Mouse (Mus musculus): ENCODE data around the gene Papolb. TPM values are rescaled to one million over a fixed set of nuclear protein-coding genes. Genes with fewer than 3 reads are reported as not detected.

Papolb gene
- polyA plus RNA-seq, 1 experiment from 2014 or later = 0.27 TPM

- H3K4me3 ChIP-seq = no peak overlapping the region
- no peaks in the 10 kb centered on the region for H3K27me3 ChIP-seq (ENCODE audit: insufficient read depth, poor library complexity, severe bottlenecking)
- H3K27ac ChIP-seq = peak overlapping the region; percentile 74
- H3K36me3 ChIP-seq = peaks cover 29% of the 10 kb centered on the region
- WGBS = 35% methylated on average over 17 of the region's 17 CpGs
- no peaks in the 10 kb centered on the region for H3K9me3 ChIP-seq
- peaks cover 13% of the 10 kb centered on the region for H3K4me1 ChIP-seq (replicated peaks)
- peak; percentile 82 for DNase-seq (ENCODE audit: low spot score)
Measured at GRCm38 (mm10) chr5:142478829-142479435, 50.9 kb downstream of the Papolb start.

GRCm38 (mm10) chr5:142477866-142478615 is 51.8 kb downstream of the Papolb start:
- Histone ChIP-seq H3K27ac (no peak overlapping the region), H3K4me3 (no peak overlapping the region), H3K36me3 (peaks cover 32% of the 10 kb centered on the region), H3K4me1 (replicated peaks) (peaks cover 20% of the 10 kb centered on the region), H3K27me3 (ENCODE audit: insufficient read depth, poor library complexity, severe bottlenecking) (no peaks in the 10 kb centered on the region), H3K9me3 (no peaks in the 10 kb centered on the region)
- 85% methylated on average over 5 of the region's 5 CpGs for WGBS
- no peak for DNase-seq (ENCODE audit: low spot score)

GRCm38 (mm10) chr5:142477346-142477745 is 52.5 kb downstream of the Papolb start:
- no peak overlapping the region for H3K27ac ChIP-seq
- H3K27me3 ChIP-seq (ENCODE audit: insufficient read depth, poor library complexity, severe bottlenecking) = no peaks in the 10 kb centered on the region
- 92% methylated on average over 12 of the region's 12 CpGs for WGBS
- no peak for DNase-seq (ENCODE audit: low spot score)
- H3K36me3 ChIP-seq = peaks cover 37% of the 10 kb centered on the region
- H3K4me3 ChIP-seq = no peak overlapping the region
- H3K4me1 ChIP-seq (replicated peaks) = peaks cover 20% of the 10 kb centered on the region
- no peaks in the 10 kb centered on the region for H3K9me3 ChIP-seq

Other genes with a start within 250 kb of the Papolb start
- 5.2 and 5.5 TPM in 2 replicates for gene Foxk1, start 128.6 kb downstream of the Papolb start, polyA plus RNA-seq (2016; fragmentation: Nextera tagmentation; extraction: Ambion mirVana)
- 13.5 and 16.9 TPM in 2 replicates for gene Ap5z1, start 66.1 kb downstream of the Papolb start, polyA plus RNA-seq (2016; fragmentation: Nextera tagmentation; extraction: Ambion mirVana)
- 5.5 and 6.1 TPM in 2 replicates for gene Radil, start 21.0 kb upstream of the Papolb start, polyA plus RNA-seq (2016; fragmentation: Nextera tagmentation; extraction: Ambion mirVana)
- gene Mmd2, start 78.7 kb upstream of the Papolb start, polyA plus RNA-seq (2016; fragmentation: Nextera tagmentation; extraction: Ambion mirVana) = 4.3 and 4.7 TPM in 2 replicates
- 55.6 and 61.6 TPM in 2 replicates for gene Wipi2, start 97.6 kb upstream of the Papolb start, polyA plus RNA-seq (2016; fragmentation: Nextera tagmentation; extraction: Ambion mirVana)
- gene Slc29a4, start 162.4 kb upstream of the Papolb start, polyA plus RNA-seq (2016; fragmentation: Nextera tagmentation; extraction: Ambion mirVana) = 21.8 and 42.3 TPM in 2 replicates

Measured in hindbrain, embryonic 10.5 days (tissue).